Mouse (Mus musculus) kidney, postnatal 25 days (tissue): Measurements from ENCODE around the gene Pou2f2.
A peak's percentile ranks its signal among the peaks of the same experiment; 100 is the strongest.

Source experiments
- DNase-seq, 2 experiments: peaks; one replicate each; pipeline ENCODE4 v3.0.0; 2021; ENCODE audit warnings: mixed read lengths in 2 of 2

Gene Pou2f2

DNA sequence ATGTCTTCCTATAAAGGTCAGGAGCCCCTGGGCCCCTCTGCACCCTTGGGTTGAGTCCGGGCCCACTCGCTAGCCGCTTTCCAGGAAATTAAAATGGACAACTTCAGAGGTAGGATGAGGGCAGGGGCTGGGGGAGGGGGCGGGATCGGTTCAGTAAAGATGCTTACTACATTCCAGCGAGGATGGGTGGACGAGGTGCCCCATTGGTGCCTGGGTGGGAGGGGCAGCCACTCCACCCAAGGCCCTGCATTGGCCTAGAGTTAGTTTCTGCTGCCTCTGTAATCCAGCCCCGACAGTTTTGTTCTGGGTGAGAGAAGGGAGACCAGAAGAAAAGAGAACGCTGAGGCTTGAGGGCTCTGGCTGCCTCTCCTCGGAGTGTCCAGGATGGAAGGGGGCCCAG, 89.7 kb downstream of the Pou2f2 start:
- DNase-seq, result no peak

DNA sequence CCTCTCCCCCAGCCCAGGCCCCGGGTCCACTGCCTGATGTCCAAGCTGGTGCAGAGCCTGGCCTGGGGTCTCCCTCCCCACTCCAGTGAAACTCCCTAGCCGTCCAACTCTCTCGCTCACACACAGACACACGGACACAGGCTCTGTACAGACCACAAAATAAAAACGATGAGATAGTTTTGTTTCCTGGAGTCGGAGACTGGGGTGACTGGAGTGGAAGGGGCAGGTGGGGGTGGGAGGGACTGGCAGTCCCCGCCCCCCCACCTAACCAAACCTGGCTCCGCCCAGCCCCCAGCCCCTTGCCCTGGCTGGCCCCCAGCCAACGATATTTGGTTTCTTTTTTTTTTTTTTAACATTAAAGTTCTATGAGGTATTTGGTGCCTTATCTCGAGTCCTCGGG, 90.6 kb downstream of the Pou2f2 start:
- no peak for DNase-seq

DNA sequence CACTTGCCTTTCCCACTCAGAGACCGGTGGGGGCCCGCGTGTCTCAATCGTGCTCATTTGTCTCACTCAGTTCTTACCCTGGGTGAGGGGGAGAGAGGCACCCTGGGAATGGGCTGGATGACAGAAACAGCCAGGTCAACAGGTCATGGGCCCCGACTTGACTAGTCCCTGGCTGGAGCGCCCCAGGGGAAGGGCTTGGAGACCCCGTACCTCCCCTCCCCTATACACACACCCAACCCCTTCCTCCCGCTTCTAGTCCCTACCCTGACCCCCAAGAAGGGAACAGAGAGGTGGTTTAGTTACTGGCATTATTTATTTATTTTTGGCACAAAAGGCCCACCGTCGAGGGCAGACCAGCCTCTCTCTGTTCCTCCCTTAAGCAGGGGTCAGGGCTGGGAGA, 91.0 kb downstream of the Pou2f2 start:
- DNase-seq, result no peak

DNA sequence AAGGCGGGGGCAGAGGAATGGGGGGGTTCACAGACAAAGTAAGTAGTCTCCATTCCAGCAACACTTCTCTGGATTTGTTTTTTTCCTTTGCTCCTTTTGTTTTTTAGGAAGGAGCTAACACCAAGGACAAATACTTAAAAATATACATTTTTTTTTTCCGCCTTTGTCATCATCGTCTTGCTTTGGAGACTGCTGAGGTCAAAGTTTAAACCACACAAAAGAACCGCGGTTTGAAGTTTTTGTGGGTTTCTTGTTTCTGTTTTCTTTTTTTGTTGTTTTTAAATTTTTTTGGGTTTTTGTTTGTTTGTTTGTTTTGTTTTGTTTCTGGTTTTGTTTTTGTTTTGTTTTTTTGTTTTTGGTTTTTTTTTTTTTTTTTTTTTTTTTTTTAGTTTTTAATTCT, 91.6 kb downstream of the Pou2f2 start:
- DNase-seq, result no peak

DNA sequence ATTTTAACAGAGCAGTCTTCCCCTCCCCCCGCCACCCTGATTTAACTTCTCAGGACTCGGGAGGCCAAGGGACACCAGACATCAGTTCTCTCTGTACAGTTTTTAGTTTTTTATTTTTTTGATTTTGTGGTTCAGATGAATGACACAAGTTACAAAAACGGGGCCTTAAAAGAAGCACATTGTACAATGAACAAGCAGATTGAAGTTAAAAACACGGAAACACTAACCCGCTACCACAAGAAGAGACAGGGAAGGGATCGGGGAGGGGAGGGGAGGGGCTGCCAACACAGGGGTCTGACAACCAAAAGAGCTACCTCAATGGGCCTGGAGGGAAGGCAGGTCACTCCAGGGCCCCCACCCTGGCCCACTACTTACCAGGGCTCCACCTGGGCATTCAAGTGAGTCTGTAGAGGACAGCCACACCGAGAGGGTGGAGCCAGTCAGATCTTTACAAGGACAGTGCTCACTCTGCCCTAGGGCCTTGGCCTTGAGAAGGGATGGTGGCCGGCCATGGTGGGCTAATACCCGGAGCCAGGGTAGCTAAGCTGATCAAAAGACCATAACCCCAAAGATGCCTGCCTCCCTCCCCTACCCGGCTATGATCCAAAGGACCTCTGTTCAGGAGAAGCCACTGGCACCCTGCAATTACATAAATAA, 92.1 kb downstream of the Pou2f2 start:
- no peak for DNase-seq

DNA sequence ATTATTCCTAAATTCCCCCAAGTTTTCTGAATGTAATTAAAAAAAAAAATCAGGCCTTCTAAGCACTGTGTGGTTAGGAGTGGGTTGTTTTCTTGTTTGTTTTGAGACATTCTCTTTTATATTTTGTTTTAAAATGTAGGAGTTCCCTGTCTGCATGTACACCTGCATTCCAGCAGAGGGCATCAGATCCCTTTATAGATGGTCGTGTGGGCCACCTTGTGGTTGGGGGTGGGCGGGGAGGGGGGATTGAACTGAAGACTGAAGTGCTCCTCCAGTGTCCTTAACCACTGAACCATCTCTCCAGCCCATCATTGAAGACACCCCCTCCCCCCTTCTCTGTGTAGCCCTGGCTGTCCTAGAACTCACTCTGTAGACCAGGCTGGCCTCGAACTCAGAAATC, 92.9 kb downstream of the Pou2f2 start:
- no peak for DNase-seq

DNA sequence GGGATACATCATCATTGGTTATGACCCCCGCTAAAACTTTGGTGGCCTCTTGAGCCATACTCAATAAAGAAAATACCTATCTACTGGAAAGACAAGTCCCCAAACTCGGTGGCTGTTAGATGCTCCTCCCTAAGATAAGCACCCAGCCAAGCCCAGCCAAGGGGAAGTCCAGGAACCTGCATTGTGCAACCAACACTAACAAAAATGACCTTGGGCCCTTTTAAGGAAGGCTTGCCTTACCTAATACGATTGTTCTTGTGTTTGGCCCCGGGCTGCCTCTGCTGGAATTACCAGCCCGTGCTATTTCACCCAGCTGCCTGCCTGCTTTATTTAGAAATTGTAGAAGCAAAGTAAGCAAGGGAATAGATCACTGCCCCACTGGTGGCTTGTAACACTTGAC, 94.9 kb downstream of the Pou2f2 start:
- DNase-seq, result no peak

DNA sequence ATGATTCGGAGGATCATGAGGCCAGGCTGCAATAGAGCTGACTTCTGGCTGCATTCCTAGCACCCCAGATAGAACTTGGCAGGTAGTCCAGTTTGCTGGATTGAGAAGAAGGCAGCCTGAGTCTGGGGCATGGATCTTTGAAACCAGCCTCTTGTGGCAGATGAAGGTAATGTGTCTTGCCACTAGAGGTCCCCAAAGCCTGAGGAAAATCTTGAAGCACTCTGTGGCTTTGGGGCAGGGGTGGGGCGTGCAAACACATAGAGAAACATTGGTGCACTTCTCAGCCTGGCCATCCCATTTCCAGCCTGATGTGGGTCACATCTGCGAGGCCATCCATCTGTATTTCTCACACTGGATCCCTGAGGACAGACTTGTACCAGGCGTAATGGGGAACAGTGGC, 97.0 kb downstream of the Pou2f2 start:
- DNase-seq, result peak in 1 of 2 experiments; percentile 44

DNA sequence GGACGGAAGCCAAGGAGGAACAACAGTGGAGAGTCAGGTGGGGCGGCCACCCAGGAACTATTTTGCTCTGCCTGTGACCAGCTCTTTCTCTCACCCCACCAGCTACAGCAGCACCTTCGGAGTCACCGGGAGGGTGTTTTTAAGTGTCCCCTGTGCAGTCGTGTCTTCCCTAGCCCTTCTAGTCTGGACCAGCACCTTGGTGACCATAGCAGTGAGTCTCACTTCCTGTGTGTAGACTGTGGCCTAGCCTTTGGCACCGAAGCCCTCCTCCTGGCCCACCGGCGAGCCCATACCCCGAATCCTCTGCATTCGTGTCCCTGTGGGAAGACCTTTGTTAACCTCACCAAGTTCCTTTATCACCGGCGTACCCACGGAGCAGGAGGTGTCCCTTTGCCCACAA, 99.1 kb downstream of the Pou2f2 start:
- no peak for DNase-seq

DNA sequence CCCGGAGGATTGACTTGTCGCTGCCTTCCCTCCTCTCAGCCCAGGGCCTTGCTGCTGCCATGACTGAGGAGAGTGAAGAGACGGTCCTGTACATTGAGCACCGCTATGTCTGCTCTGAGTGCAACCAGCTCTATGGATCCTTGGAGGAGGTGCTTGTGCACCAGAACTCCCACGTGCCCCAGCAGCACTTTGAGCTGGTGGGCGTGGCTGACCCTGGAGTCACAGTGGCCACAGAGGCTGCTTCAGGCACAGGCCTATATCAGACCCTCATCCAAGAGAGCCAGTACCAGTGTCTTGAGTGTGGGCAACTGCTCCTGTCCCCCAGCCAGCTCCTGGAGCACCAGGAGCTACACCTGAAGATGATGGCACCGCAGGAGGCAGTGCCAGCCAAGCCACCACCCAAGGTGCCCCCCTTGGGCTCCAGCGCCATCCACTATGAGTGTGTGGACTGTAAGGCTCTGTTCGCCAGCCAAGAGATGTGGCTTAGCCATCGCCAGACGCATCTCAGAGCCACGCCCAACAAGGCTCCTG, 100.0 kb downstream of the Pou2f2 start:
- peak; percentile 57 to 76 for DNase-seq

DNA sequence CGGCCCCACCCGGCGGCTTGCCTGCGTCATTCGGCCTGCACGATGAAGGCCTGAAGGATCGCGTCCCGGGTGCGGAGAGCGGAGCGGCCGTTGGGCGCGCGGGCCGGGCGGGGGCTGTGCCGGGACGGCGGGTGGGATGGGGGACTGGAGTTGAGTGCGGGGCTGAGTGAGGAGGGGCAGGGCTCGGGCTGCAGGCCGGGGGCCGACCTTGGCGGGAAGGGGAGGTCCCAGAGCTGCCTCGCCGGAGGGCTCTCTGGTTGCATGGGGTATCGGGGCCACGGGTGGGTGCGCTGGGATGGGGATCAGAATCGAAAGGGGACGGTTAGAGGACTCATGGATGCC, 102.1 kb downstream of the Pou2f2 start:
- no peak for DNase-seq

DNA sequence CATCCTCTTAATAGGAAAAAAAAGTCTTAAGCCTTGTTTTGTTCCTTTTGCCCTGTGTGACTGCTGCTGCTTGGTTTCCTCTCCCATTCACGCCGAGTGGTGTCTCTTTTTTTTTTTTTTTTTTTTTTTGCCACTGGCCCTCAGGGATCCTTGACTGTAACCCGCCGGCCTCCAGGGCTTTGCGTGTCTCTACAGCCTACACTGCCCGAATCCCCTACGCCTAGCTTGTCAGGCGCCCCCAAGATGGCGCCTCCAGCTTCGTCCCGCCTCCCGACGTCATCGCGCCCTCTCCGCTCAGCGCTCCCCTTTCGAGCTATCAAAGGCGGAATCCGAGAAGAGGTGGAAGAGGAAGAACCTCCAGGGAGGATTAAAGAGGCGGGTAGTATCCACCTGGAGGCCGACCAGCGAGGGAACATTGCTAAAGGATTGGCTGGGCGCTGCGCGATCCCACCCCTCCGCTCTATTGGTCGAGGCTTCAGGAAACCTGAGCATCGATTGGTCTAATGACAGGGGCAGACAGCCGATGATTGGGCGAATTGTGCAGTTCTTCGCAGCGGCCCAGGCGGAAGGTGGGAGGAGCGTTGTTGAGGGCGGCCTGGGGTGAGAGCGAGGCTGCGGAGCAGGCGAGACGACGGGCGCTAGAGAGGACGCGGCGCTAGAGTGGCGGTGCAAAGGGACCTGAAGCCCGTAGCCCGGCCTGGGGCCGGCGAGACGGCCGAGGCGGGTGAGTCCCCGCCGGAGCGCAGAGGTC, 102.7 kb downstream of the Pou2f2 start:
- peak; percentile 97 to 100 for DNase-seq

DNA sequence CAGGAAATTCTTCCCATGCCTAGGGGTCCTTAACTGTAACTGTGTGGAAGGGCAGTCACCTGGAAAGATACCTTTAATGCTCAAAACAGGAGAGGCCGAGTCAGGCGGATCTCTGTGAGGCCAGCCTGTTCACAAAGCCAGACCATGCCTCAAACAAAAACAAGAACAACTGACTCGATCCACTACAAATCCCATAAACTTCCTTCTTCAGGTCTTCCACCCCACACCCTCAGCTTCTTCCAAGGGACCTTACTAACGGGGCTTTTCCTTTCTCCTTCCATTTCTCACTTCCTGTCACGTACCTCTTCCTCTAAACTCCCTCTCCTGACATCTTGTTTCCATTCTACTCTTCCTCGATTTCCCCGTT, 103.2 kb downstream of the Pou2f2 start:
- no peak for DNase-seq

DNA sequence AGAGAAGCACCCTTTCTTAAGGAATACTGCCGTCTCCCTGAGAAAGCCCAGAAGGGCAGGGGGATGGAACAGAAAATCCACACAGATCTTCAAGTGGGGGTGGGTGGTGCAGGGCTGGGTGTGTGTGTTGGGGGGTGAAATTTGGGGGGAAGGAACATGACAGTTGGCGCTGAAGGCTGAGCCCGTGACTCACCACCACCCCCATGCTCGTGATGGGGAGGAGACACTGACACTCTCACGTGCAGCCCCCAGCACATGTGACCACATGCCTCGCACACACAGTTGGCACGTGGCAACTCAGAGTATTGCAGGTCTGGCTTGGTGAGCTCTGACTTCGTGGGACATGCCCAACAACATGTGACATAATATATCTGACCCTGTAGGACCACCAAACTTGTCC, 105.6 kb downstream of the Pou2f2 start:
- peak in 1 of 2 experiments; percentile 35 for DNase-seq

DNA sequence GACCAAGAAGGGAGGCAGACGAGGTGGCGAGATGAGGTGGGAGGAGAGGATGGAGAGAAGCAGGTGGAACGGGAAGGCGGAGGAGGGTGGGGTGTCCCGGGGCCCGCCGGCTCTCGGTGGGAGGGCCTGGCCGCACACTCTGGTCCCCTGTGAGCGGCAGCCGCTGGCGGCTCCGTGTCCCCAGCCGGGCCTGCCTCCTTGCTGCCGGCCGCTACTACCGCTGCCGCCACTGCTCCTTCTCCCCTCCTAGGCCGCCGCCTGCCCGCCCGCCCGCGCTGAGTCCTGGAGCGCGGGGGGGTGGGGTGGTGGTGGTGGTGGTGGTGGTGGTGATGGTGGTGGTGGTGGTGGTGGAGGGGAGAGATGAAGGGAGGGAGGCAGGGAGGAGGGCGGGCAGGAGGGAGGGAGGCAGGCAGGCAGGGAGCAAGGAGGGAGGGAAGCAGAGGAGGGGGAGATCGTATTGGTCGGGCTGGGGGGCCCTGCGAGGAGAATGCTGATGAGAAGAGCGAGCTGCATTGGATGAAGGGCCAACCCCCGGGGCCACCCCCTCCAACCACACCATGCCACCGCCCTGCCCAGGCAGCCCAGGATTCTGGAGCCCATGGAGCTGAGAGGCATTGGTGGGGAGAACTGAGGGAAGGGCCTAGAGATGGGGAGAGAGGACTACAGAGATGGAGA, 106.7 kb downstream of the Pou2f2 start:
- peak; percentile 43 to 71 for DNase-seq

DNA sequence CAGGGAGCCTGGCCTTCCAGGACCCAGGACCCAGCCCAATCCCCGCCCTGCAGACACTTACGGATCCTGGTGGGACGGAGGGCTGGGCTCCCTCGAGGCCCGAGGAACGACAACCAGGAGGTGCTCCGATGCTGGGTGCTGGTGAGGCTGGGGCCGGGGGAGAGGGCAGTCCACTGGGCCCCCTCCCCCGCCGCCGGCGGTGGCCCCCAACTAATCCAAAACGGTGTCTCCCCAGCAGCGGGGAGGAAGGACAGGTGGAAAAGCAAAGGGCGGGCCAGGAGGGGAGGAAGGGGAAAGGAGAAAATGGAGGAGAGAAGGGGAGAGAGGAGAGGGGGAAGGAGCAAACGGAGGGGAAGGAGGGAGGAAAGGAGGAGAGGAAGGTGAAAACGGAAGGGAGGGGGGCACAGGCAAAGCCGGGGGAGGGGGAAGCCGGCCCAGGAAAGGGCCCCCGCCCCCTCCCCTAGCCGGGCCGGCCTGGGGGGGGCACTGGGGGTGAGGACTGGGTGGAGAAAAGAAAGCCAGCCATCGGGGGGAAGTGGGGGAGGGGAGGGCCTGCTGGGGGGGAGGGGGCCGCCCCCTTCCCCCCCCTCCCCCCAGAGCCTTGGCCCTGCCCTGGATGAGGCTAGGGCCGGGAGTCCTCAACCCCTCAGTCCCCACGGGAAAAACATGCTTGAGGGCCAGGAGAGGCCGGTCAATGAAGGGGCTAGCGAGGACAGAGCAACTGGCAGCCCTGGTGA, 107.4 kb downstream of the Pou2f2 start, which contains the start of the genes Grik5 and Zfp574:
Gene Grik5 (minus strand): TSS at position 368 of the 737 bp plus-strand sequence.
Gene Zfp574 (plus strand): TSS at position 589 of the 737 bp plus-strand sequence.
- peak in 1 of 2 experiments; percentile 50 for DNase-seq

DNA sequence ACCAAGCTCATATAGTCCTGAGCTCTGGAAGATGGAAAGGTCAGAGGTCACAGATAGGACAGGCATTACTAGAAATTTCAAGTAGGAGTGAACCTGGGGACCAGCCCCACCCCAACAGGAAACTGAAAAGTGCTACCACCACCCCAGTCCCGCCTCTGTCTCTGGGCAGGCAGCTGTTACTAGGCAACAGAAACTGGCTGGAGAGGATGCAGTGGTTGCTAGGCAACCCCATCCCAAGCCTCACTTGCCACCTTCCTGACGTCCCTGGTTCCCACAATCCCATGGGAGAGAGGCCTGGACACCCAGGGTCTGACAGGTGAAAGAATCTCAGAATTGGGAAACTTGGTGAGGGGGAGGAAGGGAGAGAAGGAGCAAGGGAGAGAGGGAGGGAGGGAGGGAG, 110.8 kb downstream of the Pou2f2 start:
- DNase-seq, result no peak

DNA sequence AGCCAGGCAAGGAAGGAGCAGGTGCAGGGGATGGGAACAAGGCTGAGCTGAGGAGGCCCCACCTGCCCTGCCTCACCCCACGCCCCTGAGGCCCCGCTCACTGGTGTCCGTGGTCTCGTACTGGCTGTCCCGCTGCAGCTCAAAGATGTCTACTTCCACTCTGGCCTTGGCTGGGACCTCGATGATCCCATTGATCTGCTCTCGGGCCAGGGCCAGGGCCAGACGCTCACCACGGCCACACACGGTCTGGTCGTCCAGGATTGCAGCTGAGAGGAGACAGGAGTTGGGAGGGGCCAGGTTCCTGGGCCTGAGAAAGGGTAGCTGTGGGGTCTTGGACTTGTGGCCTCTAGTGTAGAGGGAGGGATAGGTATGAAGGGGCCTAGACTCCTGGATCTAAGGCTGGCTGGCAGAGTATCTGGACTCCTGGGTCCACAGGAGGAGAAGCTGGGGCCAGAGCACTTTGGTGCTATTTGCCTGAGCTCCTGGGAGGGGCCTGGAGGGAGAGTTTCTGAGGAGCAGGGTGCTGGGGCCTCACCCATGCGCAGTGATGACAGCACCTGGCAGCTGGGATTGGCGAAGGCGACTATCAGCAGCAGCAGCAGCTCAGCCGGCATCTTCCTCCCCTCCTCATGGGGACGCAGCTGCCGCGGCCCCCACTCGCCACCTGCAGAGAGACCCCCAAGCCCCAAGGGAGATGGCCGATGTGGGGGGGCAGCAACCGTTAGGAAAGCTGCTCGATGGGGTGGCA, 111.4 kb downstream of the Pou2f2 start:
- DNase-seq, result no peak

DNA sequence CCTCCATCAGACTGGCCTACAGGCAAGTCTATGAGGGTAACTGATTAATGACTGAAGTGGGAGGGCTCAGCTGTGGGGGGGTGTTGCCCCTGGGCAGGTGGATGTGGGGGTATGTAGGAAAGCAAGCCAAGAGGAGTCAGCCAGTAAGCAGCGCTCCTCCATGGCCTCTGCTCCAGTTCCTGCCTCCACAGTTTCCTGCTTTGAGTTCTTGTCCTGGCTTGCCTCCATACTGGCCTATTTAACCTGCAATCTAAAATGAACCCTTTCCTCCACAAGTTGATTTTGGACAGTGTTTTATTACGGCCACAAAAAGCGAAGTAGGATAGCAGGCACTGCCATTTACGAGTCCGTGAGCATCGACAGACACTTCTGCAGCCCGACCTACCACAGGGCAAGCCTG, 112.2 kb downstream of the Pou2f2 start:
- no peak for DNase-seq

DNA sequence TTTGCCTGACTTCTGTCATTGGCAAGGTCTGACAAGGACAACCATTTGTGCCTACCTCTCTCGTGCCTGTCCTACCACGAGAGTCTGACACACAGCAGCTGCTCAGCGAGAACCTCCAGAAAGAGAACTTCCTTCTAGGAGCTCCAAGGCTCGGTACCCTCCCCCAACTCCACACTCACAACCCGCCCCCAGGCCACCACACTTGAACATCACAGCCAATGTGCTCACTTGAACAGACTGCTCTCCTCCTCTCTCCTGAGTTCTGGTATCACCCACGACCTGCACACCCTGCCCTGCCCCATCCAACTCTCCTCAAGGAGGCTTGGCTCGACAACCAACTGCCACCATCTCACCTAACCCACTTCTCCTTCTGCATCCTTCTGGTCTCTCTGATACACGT, 115.6 kb downstream of the Pou2f2 start:
- no peak for DNase-seq

DNA sequence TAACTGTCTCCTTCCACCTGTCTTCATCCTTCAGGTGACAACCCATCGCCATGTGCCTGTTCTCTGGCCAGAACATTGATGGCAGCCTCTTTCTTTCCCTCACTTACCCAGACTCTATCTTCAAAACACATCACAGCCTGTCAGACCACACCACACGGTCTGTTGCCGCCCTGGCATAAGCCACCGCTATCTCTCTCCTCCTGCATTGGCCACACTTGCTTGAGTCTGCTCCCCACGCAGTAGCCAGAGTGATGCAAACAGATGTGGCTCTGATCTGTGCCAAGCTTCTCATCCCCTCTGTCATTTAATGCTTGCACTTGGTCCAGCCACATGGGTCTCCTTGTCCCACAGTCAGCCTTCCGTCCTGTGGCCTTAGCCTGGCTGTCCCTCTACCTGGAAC, 116.2 kb downstream of the Pou2f2 start:
- no peak for DNase-seq

DNA sequence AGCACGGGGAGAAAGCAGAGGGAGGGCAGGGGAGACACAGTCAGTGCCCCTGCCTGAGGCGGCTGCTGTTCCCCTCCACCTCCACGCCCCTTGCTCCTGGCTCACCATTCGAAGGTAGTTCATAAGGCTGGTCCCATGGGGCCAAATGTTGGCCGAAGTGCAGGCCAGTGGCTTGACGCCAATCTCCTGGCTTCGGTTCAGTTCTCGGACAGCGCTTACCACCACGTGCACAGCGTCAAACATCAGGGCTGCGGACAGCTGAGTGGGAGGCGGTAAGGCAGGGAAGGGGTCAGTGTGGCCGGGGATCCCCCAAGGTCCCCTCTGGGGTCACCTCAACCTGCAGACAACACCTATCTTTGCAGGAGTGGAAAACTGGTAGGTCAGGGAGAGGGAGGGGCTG, 120.7 kb downstream of the Pou2f2 start:
- DNase-seq, result peak; percentile 18 to 60
